Mouse (Mus musculus) right cerebral cortex, adult 18-20 months (tissue): ENCODE data around the gene Tmem33.

Experiments used
- DNase-seq: peaks from one replicate; pipeline ENCODE4 v3.0.0; 2022; ENCODE audit warnings: mixed read lengths

Gene Tmem33

GRCm38 (mm10) chr5:67260531-67261371 is at the start of gene Tmem33:
Gene Tmem33 (plus strand): TSS chr5:67260565.
- peak; percentile 96 for DNase-seq

- DNase-seq, result no peak
Observed at GRCm38 (mm10) chr5:67213168-67213567, 47.2 kb upstream of the Tmem33 start.

GRCm38 (mm10) chr5:67215121-67216030 is 45.0 kb upstream of the Tmem33 start:
- no peak for DNase-seq

GRCm38 (mm10) chr5:67216031-67216778 is 44.2 kb upstream of the Tmem33 start:
- no peak for DNase-seq

GRCm38 (mm10) chr5:67216779-67217095 is 43.6 kb upstream of the Tmem33 start:
- no peak for DNase-seq

GRCm38 (mm10) chr5:67221901-67222300 is 38.5 kb upstream of the Tmem33 start:
- no peak for DNase-seq

- no peak for DNase-seq
Observed at GRCm38 (mm10) chr5:67222440-67223390, 37.6 kb upstream of the Tmem33 start.

GRCm38 (mm10) chr5:67223391-67224121 is 36.8 kb upstream of the Tmem33 start:
- no peak for DNase-seq

- no peak for DNase-seq
Observed at GRCm38 (mm10) chr5:67224122-67224502, 36.3 kb upstream of the Tmem33 start.

GRCm38 (mm10) chr5:67225758-67226157 is 34.6 kb upstream of the Tmem33 start:
- no peak for DNase-seq

GRCm38 (mm10) chr5:67227261-67227660 is 33.1 kb upstream of the Tmem33 start:
- DNase-seq, result no peak

GRCm38 (mm10) chr5:67227682-67228444 is 32.5 kb upstream of the Tmem33 start:
- DNase-seq, result no peak

GRCm38 (mm10) chr5:67234682-67235081 is 25.7 kb upstream of the Tmem33 start:
- DNase-seq, result no peak

GRCm38 (mm10) chr5:67235462-67235861 is 24.9 kb upstream of the Tmem33 start:
- DNase-seq, result no peak

- no peak for DNase-seq
Observed at GRCm38 (mm10) chr5:67236601-67237000, 23.8 kb upstream of the Tmem33 start.

- no peak for DNase-seq
Observed at GRCm38 (mm10) chr5:67238303-67238702, 22.1 kb upstream of the Tmem33 start.

GRCm38 (mm10) chr5:67241713-67242112 is 18.7 kb upstream of the Tmem33 start:
- DNase-seq, result no peak

- DNase-seq, result no peak
Observed at GRCm38 (mm10) chr5:67243231-67243630, 17.1 kb upstream of the Tmem33 start.

- no peak for DNase-seq
Observed at GRCm38 (mm10) chr5:67252261-67252660, 8.1 kb upstream of the Tmem33 start.

- DNase-seq, result no peak
Observed at GRCm38 (mm10) chr5:67255664-67256063, 4.7 kb upstream of the Tmem33 start.
